Comparison of ENCODE assay signal across 17 mouse cellular contexts in genomic region chr17:81270235-81270634, GRCm38 (mm10).
DNase-seq lines count a peak whose midpoint lies in the region; ATAC-seq lines count a peak whose summit lies in the region.
"Had no signal": no experiment of that assay in that cellular context is flagged by ENCODE, and none has a peak within 500 bp of the region (broad histone marks: within the 10 kb centered on the region; RNA-seq: fewer than 3 reads in every experiment).

No protein-coding gene starts in this region.

- peak; percentile 97 for ATAC-seq in kidney, embryonic 14.5 days (ENCODE audit: low FRiP score, low TSS enrichment)
- peak; percentile 58; the same call in 1 of the 2 replicates for ATAC-seq in stomach, embryonic 15.5 days (ENCODE audit: insufficient read depth, low FRiP score, low read depth)
- ATAC-seq: forebrain, embryonic 14.5 days; hindbrain, postnatal 0 days; midbrain, embryonic 15.5 days had no signal

- no peaks in the 10 kb centered on the region for H3K4me1 ChIP-seq in kidney, embryonic 14.5 days (ENCODE audit: control insufficient read depth, insufficient read depth, low read length)
- H3K4me1 ChIP-seq in stomach, embryonic 15.5 days: no peaks in the 10 kb centered on the region
- H3K4me1 ChIP-seq: embryonic facial prominence, embryonic 15.5 days; heart, embryonic 10.5 days; liver, embryonic 13.5 days; midbrain, embryonic 15.5 days had no signal

- H3K9ac ChIP-seq in kidney, embryonic 14.5 days (ENCODE audit: low read depth, low read length): no peak overlapping the region
- no peak overlapping the region for H3K9ac ChIP-seq in stomach, embryonic 15.5 days
- H3K9ac ChIP-seq: embryonic facial prominence, embryonic 15.5 days; liver, embryonic 13.5 days; midbrain, embryonic 15.5 days had no signal

- no peaks in the 10 kb centered on the region for H3K36me3 ChIP-seq in kidney, embryonic 14.5 days (ENCODE audit: control insufficient read depth, insufficient read depth, low read length)
- no peaks in the 10 kb centered on the region for H3K36me3 ChIP-seq in stomach, embryonic 15.5 days
- H3K36me3 ChIP-seq: embryonic facial prominence, embryonic 15.5 days; G1E; heart, embryonic 10.5 days; liver, embryonic 13.5 days; midbrain, embryonic 15.5 days had no signal

- 3% methylated on average over 1 of the region's 1 CpGs for WGBS in kidney, embryonic 14.5 days
- WGBS in stomach, embryonic 15.5 days: 2% methylated on average over 1 of the region's 1 CpGs

- no peak for DNase-seq in kidney, postnatal 25 days
- peak; percentile 7 for DNase-seq in adrenal gland, postnatal 14 days
- DNase-seq in embryo, embryonic 9.5 days (ENCODE audit: extremely low spot score): peak; percentile 4
- no peak for DNase-seq in ovary, adult 18-20 months (ENCODE audit: low spot score)
- DNase-seq in cerebellum, adult 18-20 months: no peak
- DNase-seq: cerebellum, adult 9-11 months; gastrocnemius, adult 2 months; liver, embryonic 13.5 days had no signal

- no peak overlapping the region for H3K27ac ChIP-seq in kidney, embryonic 14.5 days (ENCODE audit: low read depth, low read length)
- no peak overlapping the region for H3K27ac ChIP-seq in stomach, embryonic 15.5 days
- H3K27ac ChIP-seq: embryonic facial prominence, embryonic 15.5 days; gastrocnemius, adult 2 months; heart, embryonic 10.5 days; hindbrain, postnatal 0 days; liver, embryonic 13.5 days; macrophage; midbrain, embryonic 15.5 days had no signal

- no peaks in the 10 kb centered on the region for H3K9me3 ChIP-seq in kidney, embryonic 14.5 days (ENCODE audit: control insufficient read depth, low read length)
- H3K9me3 ChIP-seq in stomach, embryonic 15.5 days: no peaks in the 10 kb centered on the region
- H3K9me3 ChIP-seq: embryonic facial prominence, embryonic 15.5 days; G1E; heart, embryonic 10.5 days; liver, embryonic 13.5 days; midbrain, embryonic 15.5 days had no signal

- H3K4me2 ChIP-seq in kidney, embryonic 14.5 days (replicated peaks; ENCODE audit: low read depth, low read length): no peak overlapping the region
- H3K4me2 ChIP-seq in stomach, embryonic 15.5 days: no peak overlapping the region
- H3K4me2 ChIP-seq: embryonic facial prominence, embryonic 15.5 days; liver, embryonic 13.5 days; midbrain, embryonic 15.5 days had no signal

- H3K4me3 ChIP-seq in kidney, embryonic 14.5 days (ENCODE audit: low read length): no peak overlapping the region
- H3K4me3 ChIP-seq in stomach, embryonic 15.5 days (replicated peaks): no peak overlapping the region
- H3K4me3 ChIP-seq: embryonic facial prominence, embryonic 15.5 days; gastrocnemius, adult 2 months; heart, embryonic 10.5 days; liver, embryonic 13.5 days; midbrain, embryonic 15.5 days had no signal

- no peaks in the 10 kb centered on the region for H3K27me3 ChIP-seq in kidney, embryonic 14.5 days (ENCODE audit: control insufficient read depth, insufficient read depth, low read length)
- no peaks in the 10 kb centered on the region for H3K27me3 ChIP-seq in stomach, embryonic 15.5 days (replicated peaks)
- H3K27me3 ChIP-seq: embryonic facial prominence, embryonic 15.5 days; liver, embryonic 13.5 days; midbrain, embryonic 15.5 days had no signal

Comparison
In these comparisons a context has a peak if more than half of its experiments do, and no peak if none do; other contexts are left out.
1. DNase-seq: peak in adrenal gland, postnatal 14 days (single experiment) and embryo, embryonic 9.5 days (single experiment); none in kidney, postnatal 25 days (0 of 2), ovary, adult 18-20 months (single experiment) and cerebellum, adult 18-20 months (0 of 2).